Mouse (Mus musculus) embryonic fibroblast, embryonic 13.5 days (primary cell): ENCODE data around the gene Nuak2.

ENCODE experiments used
- CTCF ChIP-seq: IDR thresholded peaks from 2 replicates; pipeline ENCODE4 v1.5.1; 2011; ENCODE audit warnings: mild to moderate bottlenecking, control low read depth, low read length, moderate library complexity, borderline replicate concordance; ENCODE audit not compliant: insufficient read depth
- POLR2A ChIP-seq: IDR thresholded peaks from 2 replicates; pipeline ENCODE4 v1.6.1; 2011; ENCODE audit warnings: low read depth, mild to moderate bottlenecking, control low read depth, low read length, moderate library complexity

- TF ChIP-seq POLR2A (no peak), CTCF (no peak)
Observed at GRCm38 (mm10) chr1:132312703-132313102, 3.2 kb upstream of the Nuak2 start.
